Comparison of ENCODE assay signal across 9 mouse cellular contexts in the genomic region with DNA sequence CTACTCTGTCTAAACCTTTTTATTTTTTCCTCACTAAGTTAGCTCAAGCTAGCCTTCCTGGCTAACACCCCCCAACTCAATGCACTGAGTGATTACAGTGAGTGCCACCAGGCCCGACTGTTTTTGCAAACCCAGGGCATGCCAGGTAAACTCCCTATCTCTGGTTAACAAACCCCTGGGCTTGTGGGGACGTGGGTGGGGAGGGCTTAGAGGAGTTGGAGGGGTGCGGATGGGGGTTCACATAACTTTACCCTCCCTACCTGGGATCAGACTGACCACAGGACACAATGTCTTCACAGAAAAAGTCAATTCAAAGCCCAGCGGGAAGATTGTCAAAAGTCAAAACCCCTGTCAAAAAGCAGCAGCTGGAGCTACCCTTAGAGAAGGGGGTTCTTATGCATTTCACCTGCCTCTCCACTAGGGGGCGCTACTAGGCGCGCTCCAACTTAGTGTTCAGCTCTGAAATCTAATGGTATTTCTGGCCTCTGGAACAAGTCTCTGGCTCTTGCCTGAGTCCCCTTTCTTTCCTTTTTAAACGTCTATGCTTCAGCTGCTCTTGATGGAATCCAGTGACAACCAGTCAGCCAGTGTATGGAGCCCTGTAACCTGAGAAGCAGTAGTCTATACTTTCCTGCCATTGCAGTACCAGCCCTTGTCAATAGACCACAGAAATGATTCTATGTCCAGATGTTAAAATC. TPM values are rescaled to one million over a fixed set of nuclear protein-coding genes. Genes with fewer than 3 reads are reported as not detected.
DNase-seq lines count a peak whose midpoint lies in the region; ATAC-seq and TF ChIP-seq lines count a peak whose summit lies in the region.
"Had no signal": no experiment of that assay in that cellular context is flagged by ENCODE, and none has a peak within 500 bp of the region (broad histone marks: within the 10 kb centered on the region; RNA-seq: fewer than 3 reads in every experiment).

No protein-coding gene starts in this region.

- H3K9me3 ChIP-seq in liver, embryonic 13.5 days (replicated peaks), result no peaks in the 10 kb centered on the region
- H3K9me3 ChIP-seq: hindbrain, embryonic 15.5 days; stomach, embryonic 15.5 days had no signal

- no peak overlapping the region for H3K27ac ChIP-seq in thymus, adult 2 months (ENCODE audit: control insufficient read depth, insufficient read depth, low read length)
- H3K27ac ChIP-seq in liver, embryonic 13.5 days, result no peak overlapping the region
- H3K27ac ChIP-seq: hindbrain, embryonic 15.5 days; stomach, embryonic 15.5 days had no signal

- H3K4me3 ChIP-seq in thymus, adult 2 months (ENCODE audit: control insufficient read depth, insufficient read depth, low read length), result no peak overlapping the region
- no peak overlapping the region for H3K4me3 ChIP-seq in liver, embryonic 13.5 days (replicated peaks)
- H3K4me3 ChIP-seq: hindbrain, embryonic 15.5 days; stomach, embryonic 15.5 days had no signal

- TF ChIP-seq POLR2A in thymus, adult 2 months (IDR thresholded peaks at IDR 0.05; ENCODE audit: control insufficient read depth, extremely low read depth, insufficient read depth, low read length, poor library complexity), result no peak

- no peak overlapping the region for H3K9ac ChIP-seq in liver, embryonic 13.5 days
- H3K9ac ChIP-seq: hindbrain, embryonic 15.5 days; stomach, embryonic 15.5 days had no signal

- H3K4me2 ChIP-seq in liver, embryonic 13.5 days, result no peak overlapping the region
- H3K4me2 ChIP-seq: hindbrain, embryonic 15.5 days; stomach, embryonic 15.5 days had no signal

- peak; percentile 56 for DNase-seq in thymus, adult 2 months
- no peak for DNase-seq in thymus, adult 18-20 months
- DNase-seq in adrenal gland, adult 8-10 months, result peak; percentile 23
- DNase-seq in embryo, embryonic 9.5 days (ENCODE audit: extremely low spot score), result peak; percentile 59
- peak; percentile 61 for DNase-seq in kidney, adult 18-20 months
- peak; percentile 21 for DNase-seq in liver, embryonic 13.5 days
- DNase-seq in right cerebral cortex, adult 2 months (ENCODE audit: low spot score in 2 of 2), result peak; percentile 38 to 64

- no peak for ATAC-seq in liver, embryonic 13.5 days (ENCODE audit: low read depth)

- H3K27me3 ChIP-seq in thymus, adult 2 months (ENCODE audit: control insufficient read depth, insufficient read depth, low read length), result no peaks in the 10 kb centered on the region
- H3K27me3 ChIP-seq in liver, embryonic 13.5 days, result no peaks in the 10 kb centered on the region
- H3K27me3 ChIP-seq: hindbrain, embryonic 15.5 days; stomach, embryonic 15.5 days had no signal

- H3K36me3 ChIP-seq in thymus, adult 2 months (ENCODE audit: control insufficient read depth, insufficient read depth, low read length), result peaks cover 19% of the 10 kb centered on the region
- peaks cover 23% of the 10 kb centered on the region for H3K36me3 ChIP-seq in liver, embryonic 13.5 days
- H3K36me3 ChIP-seq: stomach, embryonic 15.5 days had no signal

- no peaks in the 10 kb centered on the region for H3K4me1 ChIP-seq in thymus, adult 2 months (replicated peaks; ENCODE audit: control insufficient read depth, insufficient read depth, low read length)
- no peaks in the 10 kb centered on the region for H3K4me1 ChIP-seq in liver, embryonic 13.5 days (replicated peaks)
- H3K4me1 ChIP-seq: hindbrain, embryonic 15.5 days; stomach, embryonic 15.5 days had no signal

- TF ChIP-seq CTCF in thymus, adult 2 months (IDR thresholded peaks at IDR 0.05; ENCODE audit: borderline replicate concordance, control insufficient read depth, extremely low read depth, insufficient read depth, low read length, poor library complexity), result no peak

- 37% methylated on average over 8 of the region's 8 CpGs for WGBS in thymus, adult 2 months
- 26% methylated on average over 8 of the region's 8 CpGs for WGBS in liver, embryonic 13.5 days (ENCODE audit: insufficient replicate concordance)

RNA-seq across cellular contexts. Expression of gene Dbr1, which starts 12.1 kb away (rescaled TPM):
- 18.6 and 20.4 TPM in 2 replicates for polyA plus RNA-seq in thymus, adult 2 months (2012; rRNA removed)
- total RNA-seq in adrenal gland, adult 8-10 months (2022), result 10 to 100 TPM; 13.4 to 17.3 (median 16.5) TPM
- polyA plus RNA-seq in liver, embryonic 13.5 days (2015; fragmentation: Nextera tagmentation; extraction: Ambion mirVana), result 24.6 and 28.8 TPM in 2 replicates

RNA-seq across cellular contexts. Expression of gene Armc8, which starts 19.0 kb away (rescaled TPM):
- polyA plus RNA-seq in thymus, adult 2 months (2012; rRNA removed), result 15.0 and 15.6 TPM in 2 replicates
- 10 to 100 TPM; 31.3 to 35.5 (median 32.3) TPM for total RNA-seq in adrenal gland, adult 8-10 months (2022)
- polyA plus RNA-seq in liver, embryonic 13.5 days (2015; fragmentation: Nextera tagmentation; extraction: Ambion mirVana), result 11.9 and 14.5 TPM in 2 replicates

RNA-seq across cellular contexts. Expression of gene A4gnt, which starts 24.6 kb away (rescaled TPM):
- 0.05 and 0.11 TPM in 2 replicates for polyA plus RNA-seq in thymus, adult 2 months (2012; rRNA removed)
- not detected for total RNA-seq in adrenal gland, adult 8-10 months (2022)
- not detected in 2 replicates for polyA plus RNA-seq in liver, embryonic 13.5 days (2015; fragmentation: Nextera tagmentation; extraction: Ambion mirVana)
- polyA plus RNA-seq: hindbrain, embryonic 15.5 days had no signal

RNA-seq across cellular contexts. Expression of gene Dzip1l, which starts 41.6 kb away (rescaled TPM):
- polyA plus RNA-seq in thymus, adult 2 months (2012; rRNA removed), result 1.3 and 1.4 TPM in 2 replicates
- 1 to 10 TPM; 4.8 to 6.8 (median 5.1) TPM for total RNA-seq in adrenal gland, adult 8-10 months (2022)
- polyA plus RNA-seq in liver, embryonic 13.5 days (2015; fragmentation: Nextera tagmentation; extraction: Ambion mirVana), result 1.6 TPM in 2 replicates

Comparison
In these comparisons a context has a peak if more than half of its experiments do, and no peak if none do; other contexts are left out.
1. DNase-seq: peak in thymus, adult 2 months (single experiment), adrenal gland, adult 8-10 months (single experiment), embryo, embryonic 9.5 days (single experiment), kidney, adult 18-20 months (single experiment), liver, embryonic 13.5 days (single experiment) and right cerebral cortex, adult 2 months (2 of 2); none in thymus, adult 18-20 months (0 of 2).